Mouse (Mus musculus) E14TG2a.4 (cell line): ENCODE data around the gene Ubac2.

Experiments used
- CTCF ChIP-seq: conservative IDR thresholded peaks from 2 replicates; pipeline ENCODE4 v1.5.1; 2014; ENCODE audit warnings: low read length
- NANOG ChIP-seq: IDR thresholded peaks from 2 replicates; pipeline ENCODE4 v1.6.1; 2014; ENCODE audit warnings: borderline replicate concordance, low read length, mixed read lengths

DNA sequence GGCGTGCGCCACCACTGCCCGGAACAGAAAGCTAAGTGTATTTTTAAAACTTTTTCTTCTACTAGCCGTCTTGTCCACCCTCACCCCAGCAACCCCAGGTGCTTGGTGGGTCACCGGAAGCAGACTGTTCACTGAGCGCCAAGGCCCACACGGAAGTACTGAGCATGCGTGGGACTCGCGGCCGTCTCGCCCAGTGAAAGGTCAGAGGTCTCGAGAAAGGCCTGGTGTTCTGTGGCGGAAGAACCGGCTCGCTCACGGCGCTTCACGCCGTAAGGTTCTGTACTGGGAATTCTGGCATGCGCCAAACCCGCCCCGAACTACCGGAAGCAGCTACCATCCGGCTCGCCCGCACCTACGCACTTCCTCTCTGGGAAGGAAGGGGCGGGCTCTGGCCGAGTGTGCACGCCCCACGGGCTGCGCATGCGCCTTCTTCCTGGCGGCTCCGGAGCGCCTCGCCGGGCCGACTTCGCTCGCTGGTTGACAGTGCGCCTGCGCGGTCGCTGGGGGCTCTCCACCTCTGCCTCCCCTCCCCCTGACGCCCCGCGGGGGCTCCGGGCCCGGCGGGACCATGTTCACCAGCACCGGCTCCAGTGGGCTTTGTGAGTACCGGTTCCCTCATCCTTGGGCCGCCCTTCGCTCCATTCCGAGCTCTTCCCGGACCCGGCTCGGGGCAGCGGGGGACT, at the start of gene Ubac2:
- no peak for TF ChIP-seq CTCF
- TF ChIP-seq NANOG, result no peak
